Mouse (Mus musculus) olfactory bulb, adult 2 months (tissue): ENCODE measurements around the gene Scgb1c1.

ENCODE experiments used
- CTCF ChIP-seq: fragments of 200-500 bp; IDR thresholded peaks from 2 replicates; pipeline ENCODE4 v1.5.1; 2012; ENCODE audit warnings: low read depth, mild to moderate bottlenecking, low read length, moderate library complexity; ENCODE audit not compliant: insufficient read depth
- POLR2A ChIP-seq: fragments of 200-500 bp; IDR thresholded peaks from 2 replicates; pipeline ENCODE4 v1.6.1; 2012; ENCODE audit warnings: mild to moderate bottlenecking, low read depth, low read length, moderate library complexity; ENCODE audit not compliant: insufficient read depth

GRCm38 (mm10) chr7:140855181-140855580, 9.8 kb downstream of the Scgb1c1 start:
- TF ChIP-seq CTCF = no peak
- TF ChIP-seq POLR2A = no peak
